Mouse (Mus musculus) liver, embryonic 14.5 days (tissue): ENCODE results near the gene Ptgfrn.

Source experiments
- CTCF ChIP-seq: IDR thresholded peaks from 2 replicates; pipeline ENCODE4 v1.5.1; 2016; ENCODE audit warnings: antibody characterized with exemption, low read depth, control low read depth
- EP300 ChIP-seq: IDR thresholded peaks from 2 replicates; pipeline ENCODE4 v1.6.1; 2016; ENCODE audit warnings: antibody characterized with exemption, low read depth

DNA sequence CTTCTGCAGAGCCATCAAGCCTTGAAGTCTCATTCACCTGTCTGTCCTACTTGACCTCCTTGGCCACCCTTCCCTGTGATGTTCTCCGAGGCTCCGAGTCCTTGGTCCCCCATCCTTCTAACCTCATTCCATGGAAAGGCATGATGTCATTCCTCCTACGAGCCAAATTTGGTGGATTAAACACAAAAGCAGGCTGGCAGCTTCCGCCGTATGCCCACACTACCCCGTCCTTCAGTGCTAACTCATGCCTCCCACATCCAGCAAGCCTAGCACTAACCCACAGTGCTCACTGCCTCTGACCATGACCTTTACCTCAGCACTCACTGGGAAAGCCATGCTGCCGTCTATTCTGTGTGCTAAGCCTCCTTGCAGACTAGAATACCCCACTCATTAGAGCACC is 8.0 kb downstream of the Ptgfrn start:
- TF ChIP-seq EP300 (no peak), CTCF (no peak)
